Mouse (Mus musculus) heart, embryonic 10.5 days (tissue): ENCODE measurements at regions not wholly inside any gene's neighbourhood (a gene's known extent, or its start where the extent isn't known, plus 50 kb on each side); places are given as distances from the start of the nearest gene placed in this dataset. TPM values are rescaled to one million over a fixed set of nuclear protein-coding genes. Genes with fewer than 3 reads are reported as not detected.

ENCODE experiments used
- microRNA-seq: library from miRNA; unstranded; fragments of <30 nt; microRNA quantifications from one replicate; pipeline ENCODE4, GENCODE M21; 2017

Small RNA genes lying in the stretch of these regions (microRNA-seq; reads per million reads assigned to microRNA genes)
- gene Gm22566, result not detected
